Mouse (Mus musculus) frontal cortex, postnatal 14 days (tissue): Measurements from ENCODE around the gene Brk1.

ENCODE experiments used
- DNase-seq, 2 experiments: peaks; one replicate each; pipeline ENCODE4 v3.0.0; 2022; ENCODE audit warnings: low spot score in 2 of 2

Brk1 gene

GRCm38 (mm10) chr6:113604432-113605223 lies at the start of gene Brk1:
TSS of gene Brk1 (plus strand) at chr6:113604772.
- DNase-seq = peak; percentile 80 to 82

GRCm38 (mm10) chr6:113559736-113560135 lies 44.8 kb upstream of the Brk1 start:
- DNase-seq = no peak

GRCm38 (mm10) chr6:113564557-113564956 lies 40.0 kb upstream of the Brk1 start:
- DNase-seq = no peak

GRCm38 (mm10) chr6:113576044-113576443 lies 28.5 kb upstream of the Brk1 start:
- peak; percentile 19 to 31 for DNase-seq

GRCm38 (mm10) chr6:113579306-113579705 lies 25.3 kb upstream of the Brk1 start:
- DNase-seq = no peak

GRCm38 (mm10) chr6:113583023-113583422 lies 21.5 kb upstream of the Brk1 start:
- DNase-seq = no peak

GRCm38 (mm10) chr6:113585065-113585464 lies 19.5 kb upstream of the Brk1 start:
- DNase-seq = no peak

GRCm38 (mm10) chr6:113586466-113587183 lies 17.9 kb upstream of the Brk1 start:
- no peak for DNase-seq

- no peak for DNase-seq
These were observed 11.9 kb upstream of the Brk1 start for GRCm38 (mm10) chr6:113592637-113593036.

GRCm38 (mm10) chr6:113597945-113598344 lies 6.6 kb upstream of the Brk1 start:
- no peak for DNase-seq

GRCm38 (mm10) chr6:113599833-113600232 lies 4.7 kb upstream of the Brk1 start:
- DNase-seq = no peak

- DNase-seq = no peak
These were observed 3.9 kb upstream of the Brk1 start, which contains the start of gene Fancd2os for GRCm38 (mm10) chr6:113600543-113601139. TSS of gene Fancd2os (minus strand) at chr6:113600715.

- no peak for DNase-seq
These were observed 1.8 kb upstream of the Brk1 start for GRCm38 (mm10) chr6:113602821-113603220.

GRCm38 (mm10) chr6:113603993-113604392 lies 579 bp upstream of the Brk1 start:
- DNase-seq = no peak

- no peak for DNase-seq
These were observed 613 bp downstream of the Brk1 start for GRCm38 (mm10) chr6:113605224-113605545.

- DNase-seq = no peak
These were observed 4.3 kb downstream of the Brk1 start for GRCm38 (mm10) chr6:113608871-113609270.

GRCm38 (mm10) chr6:113609293-113609692 lies 4.7 kb downstream of the Brk1 start:
- DNase-seq = no peak

- no peak for DNase-seq
These were observed 7.8 kb downstream of the Brk1 start for GRCm38 (mm10) chr6:113612258-113612969.

- no peak for DNase-seq
These were observed 9.6 kb downstream of the Brk1 start for GRCm38 (mm10) chr6:113614152-113614551.

GRCm38 (mm10) chr6:113614997-113615396 lies 10.4 kb downstream of the Brk1 start:
- no peak for DNase-seq

GRCm38 (mm10) chr6:113615489-113615888 lies 10.9 kb downstream of the Brk1 start:
- DNase-seq = no peak

GRCm38 (mm10) chr6:113623386-113623785 lies 18.8 kb downstream of the Brk1 start:
- no peak for DNase-seq
